Mouse (Mus musculus): Measurements from ENCODE around the gene Tbc1d2. TPM values are rescaled to one million over a fixed set of nuclear protein-coding genes. Genes with fewer than 3 reads are reported as not detected.

The Tbc1d2 gene
- polyA plus RNA-seq, 1 experiment = 6.1 TPM

GRCm38 (mm10) chr4:46632465-46632864, 17.5 kb downstream of the Tbc1d2 start:
- Histone ChIP-seq H3K4me3 (ENCODE audit: insufficient read depth, low read depth, low read length) (no peak overlapping the region), H3K27ac (ENCODE audit: insufficient read depth, low read depth, low read length) (no peak overlapping the region), H3K36me3 (ENCODE audit: control insufficient read depth, insufficient read depth, low read length) (no peaks in the 10 kb centered on the region), H3K27me3 (replicated peaks; ENCODE audit: control insufficient read depth, insufficient read depth, low read length) (no peaks in the 10 kb centered on the region), H3K4me1 (ENCODE audit: control insufficient read depth, insufficient read depth, low read length) (no peaks in the 10 kb centered on the region)
- DNase-seq = no peak
- TF ChIP-seq POLR2A (IDR thresholded peaks at IDR 0.05; ENCODE audit: low read depth, low read length) = no peak
- no peak for TF ChIP-seq CTCF (conservative IDR thresholded peaks at IDR 0.05; ENCODE audit: insufficient read depth, insufficient read length, low read depth, low read length)
- WGBS = 64% methylated on average over 2 of the region's 2 CpGs

- peak; percentile 41 for DNase-seq
- Histone ChIP-seq H3K4me3 (ENCODE audit: insufficient read depth, low read depth, low read length) (no peak overlapping the region), H3K4me1 (ENCODE audit: control insufficient read depth, insufficient read depth, low read length) (no peaks in the 10 kb centered on the region), H3K27ac (ENCODE audit: insufficient read depth, low read depth, low read length) (no peak overlapping the region), H3K36me3 (ENCODE audit: control insufficient read depth, insufficient read depth, low read length) (no peaks in the 10 kb centered on the region), H3K27me3 (replicated peaks; ENCODE audit: control insufficient read depth, insufficient read depth, low read length) (no peaks in the 10 kb centered on the region)
- TF ChIP-seq POLR2A (IDR thresholded peaks at IDR 0.05; ENCODE audit: low read depth, low read length) = no peak
- no peak for TF ChIP-seq CTCF (conservative IDR thresholded peaks at IDR 0.05; ENCODE audit: insufficient read depth, insufficient read length, low read depth, low read length)
- WGBS = 53% methylated on average over 9 of the region's 9 CpGs
Measured at GRCm38 (mm10) chr4:46630390-46630789, 19.6 kb downstream of the Tbc1d2 start.

GRCm38 (mm10) chr4:46628873-46629272, 21.1 kb downstream of the Tbc1d2 start:
- H3K4me3 ChIP-seq (ENCODE audit: insufficient read depth, low read depth, low read length) = no peak overlapping the region
- 29% methylated on average over 9 of the region's 9 CpGs for WGBS
- no peak for DNase-seq
- no peaks in the 10 kb centered on the region for H3K4me1 ChIP-seq (ENCODE audit: control insufficient read depth, insufficient read depth, low read length)
- no peaks in the 10 kb centered on the region for H3K27me3 ChIP-seq (replicated peaks; ENCODE audit: control insufficient read depth, insufficient read depth, low read length)
- TF ChIP-seq CTCF (conservative IDR thresholded peaks at IDR 0.05; ENCODE audit: insufficient read depth, insufficient read length, low read depth, low read length) (no peak), POLR2A (IDR thresholded peaks at IDR 0.05; ENCODE audit: low read depth, low read length) (no peak)
- H3K36me3 ChIP-seq (ENCODE audit: control insufficient read depth, insufficient read depth, low read length) = no peaks in the 10 kb centered on the region
- H3K27ac ChIP-seq (ENCODE audit: insufficient read depth, low read depth, low read length) = no peak overlapping the region

- no peaks in the 10 kb centered on the region for H3K36me3 ChIP-seq (ENCODE audit: control insufficient read depth, insufficient read depth, low read length)
- H3K4me1 ChIP-seq (ENCODE audit: control insufficient read depth, insufficient read depth, low read length) = no peaks in the 10 kb centered on the region
- TF ChIP-seq CTCF (conservative IDR thresholded peaks at IDR 0.05; ENCODE audit: insufficient read depth, insufficient read length, low read depth, low read length) = no peak
- no peak for TF ChIP-seq POLR2A (IDR thresholded peaks at IDR 0.05; ENCODE audit: low read depth, low read length)
- H3K27ac ChIP-seq (ENCODE audit: insufficient read depth, low read depth, low read length) = no peak overlapping the region
- 76% methylated on average over 11 of the region's 11 CpGs for WGBS
- DNase-seq = no peak
- no peak overlapping the region for H3K4me3 ChIP-seq (ENCODE audit: insufficient read depth, low read depth, low read length)
- no peaks in the 10 kb centered on the region for H3K27me3 ChIP-seq (replicated peaks; ENCODE audit: control insufficient read depth, insufficient read depth, low read length)
Measured at GRCm38 (mm10) chr4:46628081-46628480, 21.9 kb downstream of the Tbc1d2 start.

- Histone ChIP-seq H3K36me3 (ENCODE audit: control insufficient read depth, insufficient read depth, low read length) (no peaks in the 10 kb centered on the region), H3K4me1 (ENCODE audit: control insufficient read depth, insufficient read depth, low read length) (no peaks in the 10 kb centered on the region), H3K27ac (ENCODE audit: insufficient read depth, low read depth, low read length) (no peak overlapping the region), H3K27me3 (replicated peaks; ENCODE audit: control insufficient read depth, insufficient read depth, low read length) (no peaks in the 10 kb centered on the region), H3K4me3 (ENCODE audit: insufficient read depth, low read depth, low read length) (no peak overlapping the region)
- TF ChIP-seq POLR2A (IDR thresholded peaks at IDR 0.05; ENCODE audit: low read depth, low read length) (no peak), CTCF (conservative IDR thresholded peaks at IDR 0.05; ENCODE audit: insufficient read depth, insufficient read length, low read depth, low read length) (no peak)
- WGBS = 79% methylated on average over 10 of the region's 10 CpGs
- DNase-seq = no peak
Measured at GRCm38 (mm10) chr4:46625101-46625500, 24.9 kb downstream of the Tbc1d2 start.

- H3K36me3 ChIP-seq (ENCODE audit: control insufficient read depth, insufficient read depth, low read length) = no peaks in the 10 kb centered on the region
- no peaks in the 10 kb centered on the region for H3K27me3 ChIP-seq (replicated peaks; ENCODE audit: control insufficient read depth, insufficient read depth, low read length)
- TF ChIP-seq POLR2A (IDR thresholded peaks at IDR 0.05; ENCODE audit: low read depth, low read length) (no peak), CTCF (conservative IDR thresholded peaks at IDR 0.05; ENCODE audit: insufficient read depth, insufficient read length, low read depth, low read length) (no peak)
- 70% methylated on average over 5 of the region's 5 CpGs for WGBS
- H3K4me3 ChIP-seq (ENCODE audit: insufficient read depth, low read depth, low read length) = no peak overlapping the region
- H3K4me1 ChIP-seq (ENCODE audit: control insufficient read depth, insufficient read depth, low read length) = no peaks in the 10 kb centered on the region
- DNase-seq = no peak
- no peak overlapping the region for H3K27ac ChIP-seq (ENCODE audit: insufficient read depth, low read depth, low read length)
Measured at GRCm38 (mm10) chr4:46623007-46623406, 27.0 kb downstream of the Tbc1d2 start.

- TF ChIP-seq CTCF (conservative IDR thresholded peaks at IDR 0.05; ENCODE audit: insufficient read depth, insufficient read length, low read depth, low read length) (no peak), POLR2A (IDR thresholded peaks at IDR 0.05; ENCODE audit: low read depth, low read length) (no peak)
- H3K27ac ChIP-seq (ENCODE audit: insufficient read depth, low read depth, low read length) = no peak overlapping the region
Measured at GRCm38 (mm10) chr4:46620946-46621345, 29.1 kb downstream of the Tbc1d2 start.

GRCm38 (mm10) chr4:46620330-46620729, 29.7 kb downstream of the Tbc1d2 start:
- DNase-seq = no peak
- no peak overlapping the region for H3K27ac ChIP-seq (ENCODE audit: insufficient read depth, low read depth, low read length)
- H3K4me3 ChIP-seq (ENCODE audit: insufficient read depth, low read depth, low read length) = no peak overlapping the region
- 26% methylated on average over 23 of the region's 23 CpGs for WGBS
- H3K4me1 ChIP-seq (ENCODE audit: control insufficient read depth, insufficient read depth, low read length) = no peaks in the 10 kb centered on the region
- H3K36me3 ChIP-seq (ENCODE audit: control insufficient read depth, insufficient read depth, low read length) = no peaks in the 10 kb centered on the region
- TF ChIP-seq POLR2A (IDR thresholded peaks at IDR 0.05; ENCODE audit: low read depth, low read length) = no peak
- peak; percentile 45 for TF ChIP-seq CTCF (conservative IDR thresholded peaks at IDR 0.05; ENCODE audit: insufficient read depth, insufficient read length, low read depth, low read length)
- no peaks in the 10 kb centered on the region for H3K27me3 ChIP-seq (replicated peaks; ENCODE audit: control insufficient read depth, insufficient read depth, low read length)

More at GRCm38 (mm10) chr4:46620946-46621345, 29.1 kb downstream of the Tbc1d2 start:
- H3K4me1 ChIP-seq (ENCODE audit: control insufficient read depth, insufficient read depth, low read length) = no peaks in the 10 kb centered on the region
- H3K4me3 ChIP-seq (ENCODE audit: insufficient read depth, low read depth, low read length) = no peak overlapping the region
- H3K36me3 ChIP-seq (ENCODE audit: control insufficient read depth, insufficient read depth, low read length) = no peaks in the 10 kb centered on the region
- WGBS = 88% methylated on average over 8 of the region's 8 CpGs
- no peak for DNase-seq
- H3K27me3 ChIP-seq (replicated peaks; ENCODE audit: control insufficient read depth, insufficient read depth, low read length) = no peaks in the 10 kb centered on the region
